ENCODE assay signal across 22 mouse cellular contexts in genomic region chr11:67019711-67020475, GRCm38 (mm10). TPM values are rescaled to one million over a fixed set of nuclear protein-coding genes. Genes with fewer than 3 reads are reported as not detected.
DNase-seq lines count a peak whose midpoint lies in the region; ATAC-seq and TF ChIP-seq lines count a peak whose summit lies in the region.
"Had no signal": no experiment of that assay in that cellular context is flagged by ENCODE, and none has a peak within 500 bp of the region (broad histone marks: within the 10 kb centered on the region; RNA-seq: fewer than 3 reads in every experiment).

No protein-coding gene starts in this region.

- no peaks in the 10 kb centered on the region for H3K27me3 ChIP-seq in kidney, adult 2 months (replicated peaks; ENCODE audit: control insufficient read depth, insufficient read depth, low read length)
- H3K27me3 ChIP-seq in kidney, embryonic 14.5 days (ENCODE audit: control insufficient read depth, insufficient read depth, low read length), result no peaks in the 10 kb centered on the region
- H3K27me3 ChIP-seq: lung, embryonic 15.5 days had no signal

- no peaks in the 10 kb centered on the region for H3K4me1 ChIP-seq in kidney, adult 2 months (ENCODE audit: control insufficient read depth, insufficient read depth, low read length)
- H3K4me1 ChIP-seq in kidney, embryonic 14.5 days (ENCODE audit: control insufficient read depth, insufficient read depth, low read length), result 0 out of 2 replicates have a peak, but pooled peaks cover 3% of the 10 kb centered on the region
- H3K4me1 ChIP-seq: limb, embryonic 15.5 days had no signal

- H3K9me3 ChIP-seq in kidney, embryonic 14.5 days (ENCODE audit: control insufficient read depth, low read length), result no peaks in the 10 kb centered on the region
- H3K9me3 ChIP-seq: forebrain, embryonic 12.5 days; heart, embryonic 10.5 days; limb, embryonic 15.5 days; liver, embryonic 15.5 days; lung, embryonic 15.5 days; midbrain, embryonic 10.5 days had no signal

- no peak for TF ChIP-seq POLR2A in kidney, adult 2 months (IDR thresholded peaks at IDR 0.05; ENCODE audit: low read depth, low read length)

- H3K9ac ChIP-seq in kidney, embryonic 14.5 days (ENCODE audit: low read depth, low read length), result no peak overlapping the region
- H3K9ac ChIP-seq: forebrain, embryonic 12.5 days; hindbrain, embryonic 14.5 days; limb, embryonic 15.5 days; liver, embryonic 15.5 days; lung, embryonic 15.5 days had no signal

- peak; percentile 69 for DNase-seq in kidney, adult 2 months
- DNase-seq in adipocyte (ENCODE audit: low spot score), result peak; percentile 28
- DNase-seq in kidney, postnatal 36 days, result peak; percentile 60 to 70
- no peak for DNase-seq in ovary, postnatal 36 days (ENCODE audit: low spot score)
- DNase-seq in left cerebral cortex, adult 11 months (ENCODE audit: low spot score), result no peak
- no peak for DNase-seq in spleen, postnatal 14 days (ENCODE audit: low spot score in 2 of 2)
- DNase-seq: adrenal gland, postnatal 25 days; B cell, adult 2 months; cerebellum, adult 9-10 months; heart, postnatal 4 days; left cerebral cortex, postnatal 4 days; thymus, postnatal 25 days had no signal

- WGBS in kidney, adult 2 months, result 48% methylated on average over 7 of the region's 7 CpGs
- WGBS in kidney, embryonic 14.5 days, result 70% methylated on average over 7 of the region's 7 CpGs

- no peaks in the 10 kb centered on the region for H3K36me3 ChIP-seq in kidney, adult 2 months (ENCODE audit: control insufficient read depth, insufficient read depth, low read length)
- no peaks in the 10 kb centered on the region for H3K36me3 ChIP-seq in kidney, embryonic 14.5 days (ENCODE audit: control insufficient read depth, insufficient read depth, low read length)
- H3K36me3 ChIP-seq: forebrain, embryonic 12.5 days; heart, embryonic 10.5 days; limb, embryonic 15.5 days; liver, embryonic 15.5 days; lung, embryonic 15.5 days; midbrain, embryonic 10.5 days had no signal

- H3K27ac ChIP-seq in kidney, adult 2 months (ENCODE audit: insufficient read depth, low read depth, low read length), result no peak overlapping the region
- no peak overlapping the region for H3K27ac ChIP-seq in kidney, embryonic 14.5 days (ENCODE audit: low read depth, low read length)
- H3K27ac ChIP-seq: forebrain, embryonic 12.5 days; heart, embryonic 10.5 days; hindbrain, embryonic 14.5 days; limb, embryonic 15.5 days; liver, embryonic 15.5 days; lung, embryonic 15.5 days; macrophage; midbrain, embryonic 10.5 days had no signal

- TF ChIP-seq CTCF in kidney, adult 2 months (conservative IDR thresholded peaks at IDR 0.05; ENCODE audit: insufficient read depth, insufficient read length, low read depth, low read length), result no peak

- H3K4me2 ChIP-seq in kidney, embryonic 14.5 days (replicated peaks; ENCODE audit: low read depth, low read length), result no peak overlapping the region

- ATAC-seq in kidney, embryonic 14.5 days (ENCODE audit: low FRiP score, low TSS enrichment), result no peak
- ATAC-seq: midbrain, embryonic 16.5 days had no signal

- no peak overlapping the region for H3K4me3 ChIP-seq in kidney, adult 2 months (ENCODE audit: insufficient read depth, low read depth, low read length)
- no peak overlapping the region for H3K4me3 ChIP-seq in kidney, embryonic 14.5 days (ENCODE audit: low read length)
- H3K4me3 ChIP-seq: liver, embryonic 15.5 days had no signal

RNA-seq across cellular contexts. Expression of gene Tmem220, which starts 5.1 kb away (rescaled TPM):
- 6.4 and 7.5 TPM in 2 replicates for polyA plus RNA-seq in kidney, adult 2 months (2012; rRNA removed)
- polyA plus RNA-seq in kidney, embryonic 14.5 days (2014; fragmentation: Nextera tagmentation; extraction: Ambion mirVana), result 1.7 TPM in 2 replicates

RNA-seq across cellular contexts. Expression of gene Adprm, which starts 32.5 kb away (rescaled TPM):
- 15.1 and 19.0 TPM in 2 replicates for polyA plus RNA-seq in kidney, adult 2 months (2012; rRNA removed)
- 27.0 and 27.7 TPM in 2 replicates for polyA plus RNA-seq in kidney, embryonic 14.5 days (2014; fragmentation: Nextera tagmentation; extraction: Ambion mirVana)

RNA-seq across cellular contexts. Expression of gene Sco1, which starts 32.6 kb away (rescaled TPM):
- 4.5 and 5.8 TPM in 2 replicates for polyA plus RNA-seq in kidney, adult 2 months (2012; rRNA removed)
- polyA plus RNA-seq in kidney, embryonic 14.5 days (2014; fragmentation: Nextera tagmentation; extraction: Ambion mirVana), result 11.8 and 19.2 TPM in 2 replicates

RNA-seq across cellular contexts. Expression of gene Myh3, which starts 58.2 kb away (rescaled TPM):
- 0.01 and 0.02 TPM in 2 replicates for polyA plus RNA-seq in kidney, adult 2 months (2012; rRNA removed)
- 0.10 and 0.45 TPM in 2 replicates for polyA plus RNA-seq in kidney, embryonic 14.5 days (2014; fragmentation: Nextera tagmentation; extraction: Ambion mirVana)

Comparison
In these comparisons a context has a peak if more than half of its experiments do, and no peak if none do; other contexts are left out.
1. DNase-seq: peak in kidney, adult 2 months (single experiment), adipocyte (single experiment) and kidney, postnatal 36 days (2 of 2); none in ovary, postnatal 36 days (single experiment), left cerebral cortex, adult 11 months (single experiment) and spleen, postnatal 14 days (0 of 2).